Mouse (Mus musculus) MEL (cell line): Measurements from ENCODE around the gene Nlrp6. TPM values are rescaled to one million over a fixed set of nuclear protein-coding genes. Genes with fewer than 3 reads are reported as not detected.
"Not testable (repeated sequence)": the region's sequence is repeated elsewhere in the genome, so short reads cannot be mapped to it uniquely, and the experiment has no call there.

Experiments
- DNase-seq: peaks from one replicate; pipeline ENCODE4 v3.0.0; 2011; ENCODE audit warnings: low read depth, low spot score
- H3K27ac ChIP-seq: 2 replicates; pipeline ENCODE4 v1.5.1; 2012; ENCODE audit warnings: low read depth, mild to moderate bottlenecking, control low read depth, low read length, moderate library complexity; ENCODE audit not compliant: control insufficient read depth
- H3K27me3 ChIP-seq, 2 experiments: fragments of 150-350 bp in 1 of 2; sonication (generic) in 1 of 2; 2 replicates each; pipeline ENCODE4 v1.6.1; 2012; ENCODE audit warnings: low read length in 2 of 2, mild to moderate bottlenecking in 2 of 2, improper control_type of control experiment in 1 of 2, moderate library complexity in 1 of 2; ENCODE audit not compliant: insufficient read depth in 2 of 2, control insufficient read depth in 1 of 2
- H3K36me3 ChIP-seq, 2 experiments: 2 replicates each; pipeline ENCODE4 v1.6.1; 2012 to 2014; ENCODE audit warnings: low read length in 2 of 2, improper control_type of control experiment in 1 of 2, inconsistent platforms in 1 of 2, mild to moderate bottlenecking in 1 of 2; ENCODE audit not compliant: insufficient read depth in 2 of 2, control insufficient read depth in 1 of 2
- H3K4me1 ChIP-seq, 2 experiments: fragments of 150-350 bp in 1 of 2; sonication (generic) in 1 of 2; 2 replicates each; pipeline ENCODE4 v1.6.1; 2012; ENCODE audit warnings: low read length in 2 of 2, improper control_type of control experiment in 1 of 2, mild to moderate bottlenecking in 1 of 2; ENCODE audit not compliant: insufficient read depth in 2 of 2, control insufficient read depth in 1 of 2
- H3K4me3 ChIP-seq, 2 experiments: fragments of 150-350 bp in 1 of 2; sonication (generic) in 1 of 2; 2 replicates each; pipeline ENCODE4 v1.5.1; 2012; ENCODE audit warnings: low read depth in 2 of 2, low read length in 2 of 2, mild to moderate bottlenecking in 2 of 2, moderate library complexity in 2 of 2, control low read depth in 1 of 2, improper control_type of control experiment in 1 of 2; ENCODE audit not compliant: control insufficient read depth in 1 of 2, insufficient read depth in 1 of 2
- H3K79me2 ChIP-seq: 2 replicates; pipeline ENCODE4 v1.6.1; 2012; ENCODE audit warnings: mild to moderate bottlenecking, low read length, moderate library complexity; ENCODE audit not compliant: control insufficient read depth, poor library complexity, insufficient read depth
- H3K9ac ChIP-seq: 2 replicates; pipeline ENCODE4 v1.6.1; 2012; ENCODE audit warnings: low read depth, mild to moderate bottlenecking, control low read depth, low read length, moderate library complexity; ENCODE audit not compliant: control insufficient read depth, poor library complexity, severe bottlenecking
- H3K9me3 ChIP-seq: fragments of 150-350 bp; sonication (generic); replicated peaks from 2 replicates; pipeline ENCODE4 v1.6.1; 2012; ENCODE audit warnings: mild to moderate bottlenecking, low read length, improper control_type of control experiment, moderate library complexity; ENCODE audit not compliant: insufficient read depth
- CHD1 ChIP-seq: IDR thresholded peaks from 2 replicates; pipeline ENCODE4 v1.6.1; 2012; ENCODE audit warnings: low read depth, mild to moderate bottlenecking, inconsistent platforms, low read length, improper control_type of control experiment
- CHD2 ChIP-seq: IDR thresholded peaks from 2 replicates; pipeline ENCODE4 v1.6.1; 2011; ENCODE audit warnings: low read length, improper control_type of control experiment
- CTCF ChIP-seq, 3 experiments: IDR thresholded peaks in 2 of 3; conservative IDR thresholded peaks in 1 of 3; 2 replicates each; pipeline ENCODE4 v1.5.1; 2011 to 2012; ENCODE audit warnings: low read length in 3 of 3, low read depth in 2 of 3, mild to moderate bottlenecking in 2 of 3, improper control_type of control experiment in 1 of 3, inconsistent platforms in 1 of 3, mixed read lengths in 1 of 3, moderate library complexity in 1 of 3; ENCODE audit not compliant: control insufficient read depth in 1 of 3, insufficient read depth in 1 of 3, poor library complexity in 1 of 3, severe bottlenecking in 1 of 3
- ETS1 ChIP-seq: IDR thresholded peaks from 2 replicates; pipeline ENCODE4 v1.6.1; 2012; ENCODE audit warnings: low read depth, mild to moderate bottlenecking, inconsistent platforms, low read length, improper control_type of control experiment, moderate library complexity
- GABPA ChIP-seq: IDR thresholded peaks from 2 replicates; pipeline ENCODE4 v1.6.1; 2012; ENCODE audit warnings: low read depth, mild to moderate bottlenecking, inconsistent platforms, low read length, improper control_type of control experiment, moderate library complexity
- JUND ChIP-seq: IDR thresholded peaks from 2 replicates; pipeline ENCODE4 v1.6.1; 2011; ENCODE audit warnings: low read depth, mild to moderate bottlenecking, improper control_type of control experiment, low read length
- MAFK ChIP-seq: IDR thresholded peaks from 2 replicates; pipeline ENCODE4 v1.6.1; 2011; ENCODE audit warnings: low read depth, mild to moderate bottlenecking, low read length, improper control_type of control experiment, borderline replicate concordance
- MAZ ChIP-seq: IDR thresholded peaks from 2 replicates; pipeline ENCODE4 v1.6.1; 2012; ENCODE audit warnings: low read depth, mild to moderate bottlenecking, inconsistent platforms, low read length, improper control_type of control experiment
- MEF2A ChIP-seq: IDR thresholded peaks from 2 replicates; pipeline ENCODE4 v1.6.1; 2014; ENCODE audit warnings: low read depth, mild to moderate bottlenecking, inconsistent platforms, low read length, improper control_type of control experiment; ENCODE audit not compliant: poor library complexity, insufficient replicate concordance, severe bottlenecking; ENCODE audit errors: extremely low read depth
- MXI1 ChIP-seq: IDR thresholded peaks from 2 replicates; pipeline ENCODE4 v1.6.1; 2011; ENCODE audit warnings: mild to moderate bottlenecking, low read depth, low read length, improper control_type of control experiment
- MYB ChIP-seq: IDR thresholded peaks from 2 replicates; pipeline ENCODE4 v1.6.1; 2011; ENCODE audit warnings: mild to moderate bottlenecking, low read depth, low read length, improper control_type of control experiment
- MYC ChIP-seq: IDR thresholded peaks from 2 replicates; pipeline ENCODE4 v1.6.1; 2011; ENCODE audit warnings: low read depth, mild to moderate bottlenecking, low read length, improper control_type of control experiment, moderate library complexity
- NELFE ChIP-seq: IDR thresholded peaks from 2 replicates; pipeline ENCODE4 v1.6.1; 2011; ENCODE audit warnings: low read depth, low read length, improper control_type of control experiment
- NRF1 ChIP-seq: IDR thresholded peaks from 2 replicates; pipeline ENCODE4 v1.6.1; 2014; ENCODE audit warnings: low read depth, mild to moderate bottlenecking, inconsistent platforms, low read length, improper control_type of control experiment, moderate library complexity; ENCODE audit not compliant: poor library complexity, insufficient read depth, severe bottlenecking
- POLR2AphosphoS2 ChIP-seq: IDR thresholded peaks from 2 replicates; pipeline ENCODE4 v1.6.1; 2011; ENCODE audit warnings: low read length, improper control_type of control experiment
- POLR2AphosphoS5 ChIP-seq: IDR thresholded peaks from 2 replicates; pipeline ENCODE4 v1.6.1; 2012; ENCODE audit warnings: low read depth, borderline replicate concordance, mild to moderate bottlenecking, inconsistent platforms, low read length, moderate library complexity, mixed read lengths
- RAD21 ChIP-seq: IDR thresholded peaks from 2 replicates; pipeline ENCODE4 v1.6.1; 2011; ENCODE audit warnings: mild to moderate bottlenecking, low read depth, low read length, improper control_type of control experiment
- SMC3 ChIP-seq: IDR thresholded peaks from 2 replicates; pipeline ENCODE4 v1.6.1; 2011; ENCODE audit warnings: low read depth, low read length, improper control_type of control experiment
- TAL1 ChIP-seq: IDR thresholded peaks from 2 replicates; pipeline ENCODE4 v1.6.1; 2012; ENCODE audit warnings: mild to moderate bottlenecking, inconsistent platforms, low read length, moderate library complexity, mixed read lengths
- TBP ChIP-seq: IDR thresholded peaks from 2 replicates; pipeline ENCODE4 v1.8.0; 2011; ENCODE audit warnings: low read depth, low read length, improper control_type of control experiment
- USF2 ChIP-seq, 2 experiments: IDR thresholded peaks; 2 replicates each; pipeline ENCODE4 v1.6.1; 2011 to 2012; ENCODE audit warnings: improper control_type of control experiment in 2 of 2, low read length in 2 of 2, borderline replicate concordance in 1 of 2, inconsistent platforms in 1 of 2, low read depth in 1 of 2, mild to moderate bottlenecking in 1 of 2; ENCODE audit not compliant: insufficient read depth in 1 of 2
- ZKSCAN1 ChIP-seq: IDR thresholded peaks from 2 replicates; pipeline ENCODE4 v1.6.1; 2012; ENCODE audit warnings: low read depth, mild to moderate bottlenecking, inconsistent platforms, low read length, improper control_type of control experiment, moderate library complexity
- ZNF384 ChIP-seq: IDR thresholded peaks from 2 replicates; pipeline ENCODE4 v1.6.1; 2012; ENCODE audit warnings: low read depth, mild to moderate bottlenecking, inconsistent platforms, low read length, improper control_type of control experiment
- polyA plus RNA-seq, 2 experiments: library from polyadenylated mRNA; stranded (reverse) in 1 of 2; unstranded in 1 of 2; fragments of >175 nt in 1 of 2; fragments of >200 nt in 1 of 2; gene quantifications; 2 replicates each; pipeline versions ENCODE4 v1.2.1 to v1.2.4; 2012; ENCODE audit warnings: low replicate concordance in 2 of 2, low read depth in 1 of 2; ENCODE audit not compliant: insufficient read length in 2 of 2, insufficient read depth in 1 of 2, missing spikeins in 1 of 2
- total RNA-seq: library from RNA; depleted of rRNA; stranded (reverse); fragments of 300-350 nt; gene quantifications from 2 replicates; pipeline ENCODE4 v1.2.3, GENCODE M21; 2012

Gene Nlrp6
- total and polyA plus RNA-seq, 3 experiments: not detected

DNA sequence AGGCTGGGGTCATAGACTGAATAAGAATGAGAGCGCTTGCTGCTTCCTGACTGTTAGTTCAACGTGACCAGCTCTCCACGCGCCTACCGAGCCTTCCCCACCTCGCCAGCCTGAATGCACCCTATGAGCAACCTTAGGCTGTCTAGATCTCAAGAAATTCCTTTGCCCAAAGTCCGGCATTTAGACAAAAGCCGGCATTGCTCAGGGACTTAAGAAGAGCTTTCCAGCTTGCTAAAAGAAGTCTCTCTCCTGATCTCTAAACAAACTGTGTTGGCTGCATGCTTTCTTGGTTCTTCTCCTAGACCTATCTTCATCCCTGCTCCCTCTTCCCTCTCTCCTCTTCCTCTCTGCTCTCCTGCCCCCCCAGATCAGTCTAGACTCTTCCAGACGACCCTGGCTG lies 54.2 kb downstream of the Nlrp6 start:
- TF ChIP-seq MYC: no peak
- no peak for TF ChIP-seq MAZ
- no peak for TF ChIP-seq TBP
- no peak for TF ChIP-seq GABPA
- no peak for TF ChIP-seq POLR2AphosphoS5
- TF ChIP-seq CTCF (IDR thresholded peaks at IDR 0.05 in 2 of 3, conservative IDR thresholded peaks at IDR 0.05 in 1 of 3; ENCODE audit: control insufficient read depth in 1 of 3, insufficient read depth in 1 of 3, low read depth in 2 of 3, low read length in 3 of 3, poor library complexity in 1 of 3, severe bottlenecking in 1 of 3): no peak
- TF ChIP-seq MYB: no peak
- TF ChIP-seq NRF1: no peak
- TF ChIP-seq MAFK: no peak
- no peak for TF ChIP-seq RAD21
- no peak for TF ChIP-seq JUND
- TF ChIP-seq ZKSCAN1: no peak
- TF ChIP-seq NELFE: no peak
- TF ChIP-seq CHD1: no peak
- no peak for TF ChIP-seq ZNF384
- Histone ChIP-seq H3K4me3 (no peak overlapping the region), H3K9ac (no peak overlapping the region), H3K36me3 (no peaks in the 10 kb centered on the region), H3K27ac (no peak overlapping the region), H3K27me3 (peaks cover 0 to 6% of the 10 kb centered on the region in 2 experiments; a peak in 3 of 4 replicates), H3K79me2 (no peaks in the 10 kb centered on the region), H3K9me3 (no peaks in the 10 kb centered on the region), H3K4me1 (no peaks in the 10 kb centered on the region)
- no peak for DNase-seq

DNA sequence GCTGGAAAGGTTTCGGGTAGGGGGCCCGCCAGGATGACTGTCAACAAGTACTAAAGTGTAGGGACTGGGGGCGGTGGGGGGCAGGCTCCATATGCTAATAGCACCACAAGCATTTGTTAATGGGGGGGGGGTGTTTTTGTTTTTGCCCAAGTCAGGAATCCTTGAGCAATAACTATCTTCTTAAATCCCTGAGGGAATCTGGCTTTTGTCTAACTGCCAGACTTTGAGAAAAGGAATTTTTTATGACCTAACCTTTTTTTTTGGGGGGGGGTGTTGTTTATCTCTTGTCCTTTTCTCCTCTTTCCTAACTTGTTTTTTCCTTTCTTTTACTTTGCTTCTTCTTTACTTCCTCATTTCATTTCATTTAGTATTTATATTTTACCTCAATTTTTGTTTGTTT lies 54.8 kb downstream of the Nlrp6 start:
- Histone ChIP-seq H3K9ac (no peak overlapping the region), H3K4me3 (no peak overlapping the region)
- TF ChIP-seq MEF2A: no peak
- no peak for TF ChIP-seq MXI1
- TF ChIP-seq POLR2AphosphoS2: no peak
- no peak for TF ChIP-seq TAL1
- no peak for TF ChIP-seq ETS1
- no peak for TF ChIP-seq USF2 (IDR thresholded peaks at IDR 0.05; ENCODE audit: borderline replicate concordance in 1 of 2, insufficient read depth in 1 of 2, low read depth in 1 of 2, low read length in 2 of 2)
- no peak for TF ChIP-seq CHD2
- no peak for TF ChIP-seq MYB
- TF ChIP-seq JUND: no peak
- no peak for TF ChIP-seq CTCF (IDR thresholded peaks at IDR 0.05 in 2 of 3, conservative IDR thresholded peaks at IDR 0.05 in 1 of 3; ENCODE audit: control insufficient read depth in 1 of 3, insufficient read depth in 1 of 3, low read depth in 2 of 3, low read length in 3 of 3, poor library complexity in 1 of 3, severe bottlenecking in 1 of 3)
- no peak for TF ChIP-seq ZKSCAN1
- no peak for TF ChIP-seq SMC3
- TF ChIP-seq MYC: no peak
- TF ChIP-seq, all 39 proteins: peak for 0
- Histone ChIP-seq H3K27ac (no peak overlapping the region), H3K4me1 (no peaks in the 10 kb centered on the region), H3K27me3 (peaks cover 0 to 6% of the 10 kb centered on the region in 2 experiments; a peak in 3 of 4 replicates), H3K9me3 (no peaks in the 10 kb centered on the region), H3K36me3 (no peaks in the 10 kb centered on the region), H3K79me2 (no peaks in the 10 kb centered on the region)
- no peak for DNase-seq

DNA sequence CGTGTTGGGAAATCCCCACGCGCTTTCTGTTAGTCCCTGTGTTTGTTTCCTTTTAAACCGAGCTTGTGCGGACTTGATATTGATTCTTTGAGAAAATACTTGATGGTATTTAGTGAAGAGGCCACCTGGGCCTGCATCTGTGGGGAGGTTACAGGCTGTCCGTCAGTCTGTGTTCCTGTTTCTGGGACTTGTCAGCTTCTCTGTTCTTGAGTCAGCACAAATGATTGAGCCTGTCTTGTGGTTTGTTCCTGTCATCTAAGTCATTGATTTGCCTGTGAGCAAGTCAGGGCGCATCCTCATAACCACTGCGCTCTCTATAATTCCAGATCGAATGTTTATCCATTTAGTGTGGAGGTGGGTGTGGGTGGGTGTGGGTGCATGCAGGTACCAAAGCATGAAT lies 56.0 kb downstream of the Nlrp6 start:
- H3K27me3 ChIP-seq, H3K36me3 ChIP-seq, H3K4me1 ChIP-seq, H3K9me3 ChIP-seq, H3K27ac ChIP-seq, H3K4me3 ChIP-seq, H3K79me2 ChIP-seq, H3K9ac ChIP-seq, DNase-seq: not testable (repeated sequence)
